Mouse (Mus musculus): Measurements from ENCODE around the gene 4931428L18Rik.

GRCm38 (mm10) chr1:31190237-31190866 is 32.1 kb downstream of the 4931428L18Rik start:
- TF ChIP-seq CTCF (IDR thresholded peaks at IDR 0.05; ENCODE audit: borderline replicate concordance, control insufficient read depth, extremely low read depth, insufficient read depth, low read length, poor library complexity): no peak
- no peak for TF ChIP-seq POLR2A (IDR thresholded peaks at IDR 0.05; ENCODE audit: control insufficient read depth, extremely low read depth, insufficient read depth, low read length, poor library complexity)

Measured in thymus, adult 2 months (tissue).